Mouse (Mus musculus): ENCODE measurements at regions not wholly inside any gene's neighbourhood (a gene's known extent, or its start where the extent isn't known, plus 50 kb on each side); places are given as distances from the start of the nearest gene placed in this dataset.
A peak's percentile ranks its signal among the peaks of the same experiment; 100 is the strongest.

DNA sequence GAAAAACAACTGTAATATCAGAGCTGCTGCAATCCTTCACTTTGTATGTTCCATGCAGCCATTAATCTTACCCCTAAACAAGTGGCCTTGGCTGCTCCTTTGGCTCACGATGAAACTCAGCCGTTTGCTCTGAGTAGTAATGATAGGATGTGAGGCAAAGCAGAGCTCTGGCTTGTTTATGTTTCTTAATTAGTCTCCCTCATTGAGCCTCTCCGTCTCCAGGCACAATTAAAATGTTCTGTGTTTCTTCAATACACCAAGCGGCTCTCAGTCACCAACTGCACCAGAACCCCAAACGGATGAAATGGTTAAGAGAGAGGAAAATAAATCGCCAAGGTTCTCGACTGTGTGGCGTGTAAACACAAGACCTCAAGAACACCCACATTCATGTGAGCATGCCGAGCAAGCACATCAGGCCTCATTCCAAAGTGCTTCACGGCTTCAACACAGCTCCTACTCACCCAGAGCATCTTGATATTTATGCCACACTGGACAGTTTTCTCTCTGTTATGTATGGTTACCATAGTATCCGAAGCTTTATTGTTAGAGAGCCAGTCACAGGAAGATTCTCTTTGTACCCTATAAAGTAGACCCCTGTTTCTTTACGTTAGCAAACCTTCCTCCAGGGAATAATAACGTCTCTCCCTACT, 280.4 kb downstream of the Lyplal1 start:
- DNase-seq (ENCODE audit: low spot score) = no peak

DNA sequence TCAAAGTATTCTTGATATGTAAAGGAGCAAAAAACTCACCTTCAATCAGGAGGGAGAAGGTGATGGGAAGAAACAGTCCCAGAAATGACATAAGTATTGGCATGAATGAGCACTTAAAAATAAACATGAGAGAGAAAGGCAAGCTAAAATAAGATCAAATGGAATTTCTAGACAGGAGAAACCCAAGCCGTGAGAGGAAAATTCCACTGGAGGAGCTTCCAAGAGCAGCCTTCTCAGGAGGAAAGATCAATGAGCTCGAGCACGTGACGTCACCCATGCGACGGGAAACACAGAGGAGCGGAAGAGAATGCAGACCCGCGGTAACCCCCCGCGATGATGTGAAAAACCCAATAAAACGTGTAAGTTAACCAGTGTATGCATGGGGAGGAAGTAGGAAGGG, 274.6 kb downstream of the Lyplal1 start:
- no peak for DNase-seq (ENCODE audit: low spot score)

DNA sequence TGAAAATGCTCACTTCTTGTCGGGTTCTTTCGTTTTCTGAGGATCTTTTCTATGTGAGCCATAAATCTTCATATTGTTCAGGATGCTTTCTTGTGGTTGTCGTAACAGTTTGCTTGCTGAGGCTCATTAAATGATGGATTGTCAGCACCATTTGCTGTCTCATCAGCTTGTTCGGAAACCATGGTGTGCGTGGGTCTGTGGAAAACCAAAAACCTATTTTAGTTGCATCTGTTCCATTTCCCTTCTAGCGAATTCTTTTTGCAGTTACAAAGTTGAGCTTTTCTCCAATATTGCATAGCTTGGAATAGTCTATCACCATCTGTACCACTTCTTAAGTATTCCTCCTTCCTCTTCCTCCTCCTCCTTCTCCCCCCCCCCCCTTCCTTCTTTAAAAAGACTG, 269.9 kb downstream of the Lyplal1 start:
- no peak for DNase-seq (ENCODE audit: low spot score)

DNA sequence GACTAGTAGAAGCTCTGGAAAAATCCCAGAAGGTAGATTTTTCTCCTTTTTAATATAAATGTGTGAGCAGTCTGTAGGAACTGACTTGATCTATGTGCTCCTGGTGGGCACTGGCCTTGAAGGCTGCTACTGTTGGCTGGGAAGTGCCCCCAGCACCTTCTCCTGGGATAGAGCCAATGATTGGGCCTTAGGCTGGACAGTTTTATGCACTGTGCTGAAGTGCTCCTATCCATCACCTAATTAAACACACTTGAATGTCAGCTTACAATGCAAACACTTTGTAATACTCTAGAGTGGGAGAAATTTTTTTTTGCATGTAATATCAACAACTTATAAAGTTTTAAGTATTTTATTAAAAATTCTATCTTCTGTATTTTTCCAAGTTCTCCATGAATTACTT, 266.5 kb downstream of the Lyplal1 start:
- DNase-seq (ENCODE audit: low spot score) = no peak

DNA sequence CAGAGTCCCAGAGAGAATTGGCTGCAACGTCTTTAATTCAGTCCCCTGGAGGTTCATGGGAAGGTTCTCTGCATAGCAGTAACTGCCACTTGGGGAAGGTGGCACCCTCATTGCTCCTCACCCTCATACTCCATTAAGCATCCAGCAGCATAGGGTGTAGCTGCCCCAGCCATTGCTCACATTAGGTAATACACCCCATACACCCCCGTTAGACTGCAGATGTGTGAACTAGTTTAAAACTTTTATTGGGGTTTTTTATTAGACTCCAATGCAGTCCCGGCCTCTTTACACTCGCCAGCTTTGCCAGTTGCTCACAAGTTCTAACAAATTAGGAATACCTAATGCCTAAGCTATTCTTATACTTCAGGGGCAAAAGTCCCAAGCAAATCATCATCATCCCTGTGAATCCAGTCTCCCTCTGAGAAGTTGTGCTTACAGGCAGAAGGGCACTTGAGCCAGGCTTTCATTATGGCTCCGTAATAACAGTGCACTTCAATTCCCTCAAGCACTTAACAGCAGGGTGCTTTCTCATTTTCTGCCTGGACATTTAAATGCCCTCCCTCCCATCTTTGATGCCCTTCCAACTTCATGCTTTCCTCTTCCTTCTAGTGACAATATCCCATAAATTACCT, 265.7 kb downstream of the Lyplal1 start:
- DNase-seq (ENCODE audit: low spot score) = no peak

DNA sequence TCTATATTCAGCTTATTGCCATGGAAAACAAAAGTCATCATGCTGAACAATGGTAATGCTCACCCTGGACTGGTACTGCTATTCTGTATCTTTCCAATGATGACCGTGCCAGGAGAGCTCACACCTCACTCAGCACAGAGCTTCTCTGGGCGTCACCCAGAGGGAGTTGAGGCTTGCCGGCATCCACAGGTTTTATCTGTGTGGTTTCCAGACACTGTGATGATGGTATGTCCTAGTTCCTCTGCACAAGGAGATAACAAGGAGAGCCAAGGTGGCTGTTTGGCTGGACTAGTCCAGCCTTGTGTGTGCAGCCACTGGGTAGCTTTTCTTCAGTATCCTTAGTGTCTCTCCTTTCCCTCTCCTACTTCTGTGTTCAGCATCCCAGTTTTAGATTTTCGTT, 255.4 kb downstream of the Lyplal1 start:
- DNase-seq (ENCODE audit: low spot score) = no peak

DNA sequence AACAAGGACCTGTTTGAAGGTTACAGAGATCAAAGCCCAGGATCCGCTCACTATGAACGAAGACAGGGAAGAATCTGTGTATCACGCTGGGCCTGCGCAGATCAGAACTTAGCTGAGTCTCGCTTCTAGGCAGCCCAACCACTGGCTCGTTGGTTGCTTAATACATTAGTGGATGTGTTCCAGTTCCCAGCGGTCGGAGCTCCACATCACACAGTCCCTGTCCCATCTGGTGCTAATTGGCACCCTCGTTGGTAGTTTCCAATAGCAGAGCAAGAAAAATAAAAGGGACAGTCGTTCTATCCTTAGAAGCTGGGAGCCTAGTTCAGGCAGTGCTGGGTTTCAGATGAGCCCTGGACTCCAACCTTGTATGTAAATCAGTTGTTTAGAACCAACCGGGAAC, 251.2 kb downstream of the Lyplal1 start:
- no peak for DNase-seq (ENCODE audit: low spot score)

DNA sequence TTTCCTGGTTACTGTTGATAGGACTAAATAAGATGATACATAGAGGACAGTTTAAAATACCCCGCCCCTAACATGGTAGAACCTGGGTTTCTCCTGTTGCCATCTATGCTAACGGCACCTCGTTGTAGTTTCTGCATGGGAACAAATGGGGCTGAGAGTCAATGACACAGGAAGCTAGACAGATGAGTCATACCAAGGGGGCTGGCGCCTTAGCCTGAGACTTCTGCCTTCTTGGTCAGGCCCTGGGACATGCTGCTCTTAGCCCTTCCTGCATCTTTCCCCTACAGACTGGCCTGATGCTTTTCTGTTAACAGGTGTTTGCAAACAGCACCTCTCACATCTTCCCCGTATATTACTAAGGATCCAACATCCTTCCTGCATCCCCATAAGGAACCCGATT, 250.5 kb downstream of the Lyplal1 start:
- no peak for DNase-seq (ENCODE audit: low spot score)

DNA sequence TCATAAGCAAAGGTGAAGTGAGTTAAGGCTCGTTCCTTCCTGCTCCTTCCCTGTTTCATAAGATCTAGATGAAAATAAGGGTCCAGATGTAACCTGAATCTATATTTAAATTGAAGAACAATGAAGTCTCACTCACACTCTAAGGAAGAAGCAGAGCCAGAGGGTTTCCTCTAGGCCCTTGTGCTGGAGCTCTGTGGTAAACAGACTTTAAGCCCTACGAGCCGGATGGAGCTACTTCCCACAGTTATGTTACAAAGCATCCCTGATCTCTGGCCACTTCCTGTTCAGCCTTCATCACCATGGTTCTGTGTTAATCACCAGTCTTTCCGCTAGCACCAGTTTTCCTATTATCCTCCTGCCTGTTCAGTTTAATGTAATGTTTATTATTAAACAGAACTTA, 250.1 kb downstream of the Lyplal1 start:
- no peak for DNase-seq (ENCODE audit: low spot score)

DNA sequence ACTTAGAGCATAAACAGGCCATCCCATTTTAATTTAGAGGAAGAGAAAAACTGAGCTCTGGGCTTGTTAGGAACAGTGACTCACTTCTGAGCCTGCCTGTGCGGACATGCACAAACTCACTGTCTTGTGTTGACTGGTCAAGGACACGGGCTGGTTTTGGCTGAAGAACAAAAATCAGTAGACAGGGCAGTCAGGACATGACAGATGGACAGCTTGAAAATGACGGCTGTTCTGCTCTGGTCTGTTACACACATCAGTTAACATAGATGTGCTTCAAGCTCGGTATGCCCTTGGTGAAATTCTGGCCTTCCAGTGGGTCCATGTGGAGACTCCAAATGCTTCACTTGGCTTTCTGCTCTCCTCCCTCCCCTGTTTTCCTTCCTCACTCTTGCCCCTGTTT, 248.4 kb downstream of the Lyplal1 start:
- DNase-seq (ENCODE audit: low spot score) = no peak

DNA sequence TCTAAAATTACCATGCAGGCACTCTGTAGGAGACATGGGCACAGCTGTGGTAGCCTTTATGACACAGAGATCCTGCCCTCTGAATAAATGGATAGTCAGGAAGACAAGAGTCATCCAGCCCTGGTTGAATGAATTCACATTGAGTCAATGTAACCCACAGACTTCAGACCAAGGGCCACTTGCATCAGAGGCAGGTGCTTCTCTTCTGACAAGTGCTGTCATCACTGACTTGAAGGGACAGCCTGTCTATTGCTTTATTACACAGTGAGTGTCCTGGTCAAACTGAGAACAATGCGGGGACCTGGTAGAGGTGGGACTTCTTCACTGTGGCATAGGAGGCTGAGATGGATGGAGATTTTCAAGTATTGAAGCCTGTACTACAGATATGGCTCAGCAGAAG, 230.1 kb downstream of the Lyplal1 start:
- no peak for DNase-seq (ENCODE audit: low spot score)

DNA sequence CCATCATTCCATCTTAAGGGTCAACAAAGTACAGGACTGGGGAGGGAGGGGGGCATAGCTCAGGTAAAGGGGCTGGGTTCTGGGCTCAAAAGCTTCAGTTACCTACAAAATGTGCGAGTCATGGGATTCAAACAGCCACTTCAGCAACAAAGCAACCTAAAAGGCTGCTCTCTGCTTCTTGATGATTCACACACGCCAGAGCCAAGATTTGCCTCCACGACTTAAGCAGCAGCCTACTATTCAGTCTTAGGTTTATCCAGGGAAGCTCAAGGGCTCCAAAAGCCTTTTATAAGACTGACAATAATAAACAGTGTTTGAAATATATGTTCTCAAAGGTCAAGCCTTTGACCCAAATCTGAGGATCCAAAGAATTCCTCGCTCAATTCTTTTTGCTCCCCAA, 225.3 kb downstream of the Lyplal1 start:
- DNase-seq (ENCODE audit: low spot score) = peak; percentile 9

DNA sequence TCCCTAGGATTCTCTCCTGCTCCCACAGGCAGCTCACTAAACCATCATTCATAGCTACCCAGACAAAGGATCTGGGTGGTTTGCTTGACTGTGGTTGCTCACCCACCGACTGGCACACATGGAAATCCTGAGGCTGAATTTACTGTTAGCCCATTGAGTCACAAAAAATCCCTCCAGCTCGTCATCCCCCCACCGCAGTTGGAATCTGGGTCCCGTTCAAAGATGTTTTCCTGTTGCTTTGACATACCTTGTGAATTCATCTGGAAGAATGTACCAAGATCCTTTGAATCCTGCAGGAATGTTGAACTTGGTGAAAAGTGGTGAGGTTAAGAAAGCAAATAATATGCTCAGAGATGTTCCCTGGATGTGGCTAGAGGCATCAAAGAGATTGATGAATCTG, 223.7 kb downstream of the Lyplal1 start:
- DNase-seq (ENCODE audit: low spot score) = no peak

DNA sequence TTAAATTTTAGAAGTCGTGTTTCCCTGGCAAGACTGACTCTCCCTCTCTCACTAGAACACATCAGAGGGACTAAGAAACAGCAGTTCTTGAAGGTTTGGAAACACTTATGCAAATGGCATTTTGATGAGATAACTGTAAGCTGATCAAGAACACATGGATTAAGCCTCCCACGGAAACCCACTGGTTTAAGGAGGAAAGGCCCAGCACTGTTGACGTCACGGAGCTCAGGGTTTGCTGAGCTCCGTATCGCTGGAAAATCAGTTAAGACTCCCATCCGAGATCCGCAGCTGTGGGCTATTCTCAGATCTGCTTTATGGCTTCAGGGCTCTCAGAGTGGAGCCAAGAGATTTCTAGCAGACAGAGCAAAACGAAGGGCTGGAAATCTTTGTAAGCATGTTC, 218.6 kb downstream of the Lyplal1 start:
- no peak for DNase-seq (ENCODE audit: low spot score)

DNA sequence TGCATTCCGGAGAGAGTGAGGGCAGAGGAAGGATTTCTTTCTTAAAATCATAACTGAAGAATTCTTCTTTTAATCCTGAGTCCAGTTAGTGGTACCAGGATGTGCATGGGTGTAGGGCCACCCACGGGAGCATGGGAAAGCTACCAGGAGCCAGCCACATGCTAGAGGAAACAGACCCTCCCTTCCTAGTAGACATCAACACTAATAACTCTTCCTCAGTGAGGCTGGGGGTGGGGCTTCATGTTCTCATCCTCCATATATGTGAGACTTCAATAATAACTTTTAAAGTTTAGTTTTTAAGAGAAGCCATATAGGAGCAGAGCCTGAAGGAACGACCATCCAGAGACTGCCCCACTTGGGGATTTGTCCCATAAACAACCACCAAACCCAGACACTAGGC, 216.8 kb downstream of the Lyplal1 start:
- DNase-seq (ENCODE audit: low spot score) = peak; percentile 50

DNA sequence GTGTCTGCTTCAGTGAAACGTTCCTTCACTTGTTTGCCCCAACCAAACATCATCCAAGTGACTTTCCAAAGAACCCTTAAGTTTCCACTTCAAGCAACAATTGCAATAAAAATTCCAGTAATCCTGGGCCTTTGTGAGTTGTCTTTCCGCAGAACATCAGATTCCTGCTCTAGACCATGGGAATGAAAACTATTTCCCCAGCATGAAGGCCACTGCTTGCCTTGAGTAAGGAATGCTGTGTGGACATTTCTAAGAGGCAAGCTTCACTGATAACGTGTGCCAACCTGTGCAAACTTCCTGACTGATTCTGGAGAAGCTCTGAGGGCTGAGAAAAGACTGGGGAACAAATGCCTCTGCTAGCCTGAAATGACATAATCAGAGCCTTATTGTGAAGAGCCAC, 214.7 kb downstream of the Lyplal1 start:
- no peak for DNase-seq (ENCODE audit: low spot score)

DNA sequence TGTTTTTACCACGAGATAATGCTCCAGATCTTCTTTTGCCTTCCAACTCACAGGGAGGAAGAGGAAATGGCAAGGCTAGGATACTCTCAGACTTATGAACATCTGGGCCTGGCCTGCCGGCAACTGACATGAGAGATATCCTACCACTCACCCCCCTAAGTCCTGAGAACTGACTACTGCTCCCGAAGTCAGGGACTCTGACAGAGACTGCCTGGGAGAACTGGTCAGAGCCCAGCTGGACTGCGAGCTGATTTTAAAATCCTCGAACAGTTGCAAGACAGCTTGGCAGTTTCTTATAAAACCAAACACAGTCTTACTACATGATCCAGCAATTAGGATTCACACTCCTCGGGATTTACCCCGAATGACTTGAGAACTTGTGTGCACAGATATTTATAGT, 211.4 kb downstream of the Lyplal1 start:
- DNase-seq (ENCODE audit: low spot score) = no peak

DNA sequence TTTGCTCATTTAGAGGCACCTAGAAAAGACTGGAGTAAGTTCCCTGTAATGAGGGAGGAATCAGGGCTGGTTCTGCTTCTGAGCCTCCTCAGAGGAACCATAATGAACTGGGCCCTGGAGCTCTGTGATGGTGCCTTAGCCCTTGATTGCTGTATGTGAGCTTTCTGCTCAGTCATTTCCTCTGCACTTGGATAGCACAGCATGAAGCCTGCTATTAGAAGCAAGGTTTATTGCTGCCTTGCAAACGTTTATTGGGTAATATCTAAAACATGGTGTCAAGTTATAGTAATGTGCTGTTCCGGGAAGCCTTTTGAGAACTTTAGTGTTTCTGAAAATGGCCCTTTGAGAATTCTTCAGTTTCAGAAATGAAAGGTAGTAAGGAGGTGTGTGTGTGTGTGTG, 201.5 kb downstream of the Lyplal1 start:
- DNase-seq (ENCODE audit: low spot score) = no peak

DNA sequence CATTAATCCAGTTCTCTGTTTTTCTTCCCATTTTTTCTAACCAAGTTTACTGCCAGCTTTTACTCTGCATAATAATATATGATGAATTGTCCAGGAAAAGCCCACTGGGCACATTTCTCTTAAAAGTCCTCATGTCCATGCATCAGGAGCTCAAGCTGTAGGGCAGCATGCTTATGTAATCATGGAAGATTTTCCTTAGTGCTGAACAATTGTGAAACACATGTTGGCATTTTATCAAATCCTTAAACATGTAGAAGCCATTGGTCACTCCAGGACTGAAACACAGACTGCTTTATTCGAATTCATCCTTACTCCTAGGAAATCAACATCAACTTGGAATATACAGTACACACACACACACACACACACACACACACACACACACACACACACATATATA, 198.4 kb downstream of the Lyplal1 start:
- DNase-seq (ENCODE audit: low spot score) = no peak

DNA sequence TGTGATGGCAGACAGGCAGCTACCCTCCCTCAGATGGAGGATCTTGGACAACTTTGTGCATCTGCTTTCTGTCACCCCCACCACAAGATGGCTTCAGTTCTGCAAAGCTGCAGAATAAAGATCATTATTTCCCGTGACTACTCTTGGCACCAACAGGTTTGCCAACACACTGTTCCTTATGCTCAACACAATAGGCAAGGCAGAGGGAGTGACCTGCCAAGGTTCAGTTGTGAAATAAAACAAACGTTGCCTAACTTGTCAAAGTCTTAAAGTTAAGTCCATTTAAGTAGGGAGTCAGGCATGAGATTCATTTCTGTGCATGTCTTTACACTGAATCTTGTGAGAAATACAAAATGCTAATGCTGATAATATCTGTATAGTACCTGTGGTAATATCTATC, 193.4 kb downstream of the Lyplal1 start:
- no peak for DNase-seq (ENCODE audit: low spot score)

DNA sequence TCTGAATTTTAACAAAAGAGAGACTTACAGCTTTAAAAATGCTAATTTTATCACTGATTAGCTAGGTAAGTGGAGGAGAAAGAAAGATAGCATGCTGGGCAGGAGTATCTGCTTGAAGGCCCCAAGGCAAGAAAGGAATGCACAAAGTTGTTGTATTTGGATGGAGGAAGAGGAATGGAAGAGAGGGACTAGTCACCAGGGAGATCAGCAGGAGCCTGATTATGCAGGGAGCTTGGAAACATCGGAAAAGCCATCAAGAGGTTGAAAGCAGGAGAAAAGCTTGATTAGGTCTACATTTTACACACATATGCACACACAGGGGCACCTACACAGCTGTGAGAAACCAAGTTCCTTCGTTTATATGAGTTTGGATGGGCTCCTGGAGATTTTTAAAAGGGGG, 188.1 kb downstream of the Lyplal1 start:
- DNase-seq (ENCODE audit: low spot score) = no peak

DNA sequence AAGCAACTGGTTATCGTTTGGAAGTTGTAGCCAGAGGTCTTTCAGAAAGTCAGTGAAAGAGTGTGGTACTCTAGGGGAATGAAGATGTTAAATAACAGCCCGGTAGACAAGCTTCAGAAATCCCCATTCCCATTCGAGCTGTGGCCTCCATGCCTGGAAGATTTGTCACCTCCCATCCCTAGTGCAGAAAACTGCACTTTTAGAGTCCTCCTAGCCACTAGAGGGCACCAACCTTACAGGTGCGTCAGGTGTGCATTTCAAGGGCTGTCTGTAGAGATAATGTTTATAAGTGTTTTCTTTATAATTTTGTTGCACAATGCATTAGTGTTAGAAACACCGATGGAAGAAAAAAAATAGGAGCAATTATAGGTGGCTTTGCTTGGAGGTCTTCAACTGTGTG, 187.3 kb downstream of the Lyplal1 start:
- DNase-seq (ENCODE audit: low spot score) = no peak

DNA sequence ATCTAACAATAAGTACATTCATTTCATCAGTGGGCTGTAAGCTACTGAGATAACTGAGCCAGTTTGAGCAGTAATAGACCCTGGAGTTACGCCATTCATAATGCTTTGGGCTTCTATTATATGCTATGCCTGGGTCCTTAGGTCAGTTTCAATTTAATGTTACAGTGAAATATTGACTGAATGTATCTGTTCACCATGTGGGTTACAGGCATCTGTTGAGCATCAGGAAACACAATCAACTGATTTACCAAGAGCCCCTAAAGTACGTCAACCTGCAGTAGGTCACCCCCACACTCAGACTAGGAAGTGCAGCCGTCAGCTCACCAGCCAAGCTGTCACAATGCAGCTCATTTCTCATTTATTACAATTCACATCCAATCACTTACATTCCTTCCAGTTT, 183.5 kb downstream of the Lyplal1 start:
- no peak for DNase-seq (ENCODE audit: low spot score)

DNA sequence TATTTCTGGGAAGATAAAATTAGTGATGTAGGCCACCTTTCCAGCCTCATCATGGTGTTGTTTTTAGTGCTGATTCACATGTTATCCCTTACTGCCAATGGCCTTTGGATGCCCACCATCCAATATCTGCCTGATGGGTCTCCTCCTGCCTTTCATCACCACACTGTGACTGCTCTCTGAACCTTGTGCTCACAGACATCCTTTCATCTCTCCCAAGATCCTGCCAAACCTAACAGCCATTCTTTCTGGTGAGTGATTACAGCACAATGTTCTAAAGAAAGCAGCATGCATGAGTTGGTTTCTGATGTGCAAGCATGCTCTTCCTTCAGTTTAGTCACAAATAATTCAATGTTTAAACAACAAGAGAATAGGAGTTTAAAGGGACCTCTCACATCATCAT, 180.1 kb downstream of the Lyplal1 start:
- no peak for DNase-seq (ENCODE audit: low spot score)

Data from yolk sac, embryonic 10.5 days (tissue).